Mouse (Mus musculus): ENCODE data around the gene Hist1h2ac. TPM values are rescaled to one million over a fixed set of nuclear protein-coding genes. Genes with fewer than 3 reads are reported as not detected.

Gene Hist1h2ac
- polyA plus RNA-seq, 1 experiment from 2014 or later = 0.59 TPM

Small RNA genes lying within 50 kb of the gene (microRNA-seq; reads per million reads assigned to microRNA genes)
- not detected for gene Gm44350

Other genes with a start within 250 kb of the Hist1h2ac start
- 1.1 and 2.2 TPM in 2 replicates for gene Btn1a1, start 218.0 kb downstream of the Hist1h2ac start, polyA plus RNA-seq (2015; fragmentation: Nextera tagmentation; extraction: Ambion mirVana)
- 0.45 and 0.82 TPM in 2 replicates for gene Btn2a2, start 195.1 kb downstream of the Hist1h2ac start, polyA plus RNA-seq (2015; fragmentation: Nextera tagmentation; extraction: Ambion mirVana)
- 6.3 and 7.2 TPM in 2 replicates for gene Hist1h4h, start 152.9 kb downstream of the Hist1h2ac start, polyA plus RNA-seq (2015; fragmentation: Nextera tagmentation; extraction: Ambion mirVana)
- gene Hist1h2af, start 150.0 kb downstream of the Hist1h2ac start, polyA plus RNA-seq (2015; fragmentation: Nextera tagmentation; extraction: Ambion mirVana) = 2.0 and 3.0 TPM in 2 replicates
- gene Hist1h3g, start 148.5 kb downstream of the Hist1h2ac start, polyA plus RNA-seq (2015; fragmentation: Nextera tagmentation; extraction: Ambion mirVana) = 4.1 and 5.5 TPM in 2 replicates
- 0.32 and 0.52 TPM in 2 replicates for gene Hist1h2bh, start 140.6 kb downstream of the Hist1h2ac start, polyA plus RNA-seq (2015; fragmentation: Nextera tagmentation; extraction: Ambion mirVana)
- gene Hist1h3f, start 139.9 kb downstream of the Hist1h2ac start, polyA plus RNA-seq (2015; fragmentation: Nextera tagmentation; extraction: Ambion mirVana) = 0.28 and 0.48 TPM in 2 replicates
- not detected in 2 replicates for gene Hist1h4f, start 132.3 kb downstream of the Hist1h2ac start, polyA plus RNA-seq (2015; fragmentation: Nextera tagmentation; extraction: Ambion mirVana)
- gene Hist1h1d, start 130.7 kb downstream of the Hist1h2ac start, polyA plus RNA-seq (2015; fragmentation: Nextera tagmentation; extraction: Ambion mirVana) = 0.23 and 0.29 TPM in 2 replicates
- gene Hist1h3e, start 121.6 kb downstream of the Hist1h2ac start, polyA plus RNA-seq (2015; fragmentation: Nextera tagmentation; extraction: Ambion mirVana) = 1.5 and 2.2 TPM in 2 replicates
- 33.5 and 42.7 TPM in 2 replicates for gene Hist1h2ae, start 112.7 kb downstream of the Hist1h2ac start, polyA plus RNA-seq (2015; fragmentation: Nextera tagmentation; extraction: Ambion mirVana)
- 3.9 and 4.2 TPM in 2 replicates for gene Hist1h2bg, start 112.6 kb downstream of the Hist1h2ac start, polyA plus RNA-seq (2015; fragmentation: Nextera tagmentation; extraction: Ambion mirVana)
- gene Hist1h2bf, start 109.8 kb downstream of the Hist1h2ac start, polyA plus RNA-seq (2015; fragmentation: Nextera tagmentation; extraction: Ambion mirVana) = 1.6 and 3.0 TPM in 2 replicates
- gene Hist1h2ad, start 109.6 kb downstream of the Hist1h2ac start, polyA plus RNA-seq (2015; fragmentation: Nextera tagmentation; extraction: Ambion mirVana) = 0.60 and 0.84 TPM in 2 replicates
- gene Hist1h3d, start 108.2 kb downstream of the Hist1h2ac start, polyA plus RNA-seq (2015; fragmentation: Nextera tagmentation; extraction: Ambion mirVana) = 2.4 TPM in 2 replicates
- gene Hist1h4d, start 102.3 kb downstream of the Hist1h2ac start, polyA plus RNA-seq (2015; fragmentation: Nextera tagmentation; extraction: Ambion mirVana) = 54.8 and 60.0 TPM in 2 replicates
- gene Hist1h2be, start 62.8 kb downstream of the Hist1h2ac start, polyA plus RNA-seq (2015; fragmentation: Nextera tagmentation; extraction: Ambion mirVana) = 1.3 and 1.5 TPM in 2 replicates
- 11.0 and 12.2 TPM in 2 replicates for gene Hist1h1e, start 61.4 kb downstream of the Hist1h2ac start, polyA plus RNA-seq (2015; fragmentation: Nextera tagmentation; extraction: Ambion mirVana)
- 50.1 and 54.5 TPM in 2 replicates for gene Hist1h2bc, start 251 bp upstream of the Hist1h2ac start, polyA plus RNA-seq (2015; fragmentation: Nextera tagmentation; extraction: Ambion mirVana)
- not detected in 2 replicates for gene Hist1h1t, start 11.9 kb upstream of the Hist1h2ac start, polyA plus RNA-seq (2015; fragmentation: Nextera tagmentation; extraction: Ambion mirVana)
- 2.4 and 3.7 TPM in 2 replicates for gene Hist1h4c, start 14.5 kb upstream of the Hist1h2ac start, polyA plus RNA-seq (2015; fragmentation: Nextera tagmentation; extraction: Ambion mirVana)
- gene Hfe, start 26.9 kb upstream of the Hist1h2ac start, polyA plus RNA-seq (2015; fragmentation: Nextera tagmentation; extraction: Ambion mirVana) = 10.3 and 10.7 TPM in 2 replicates
- 31.2 and 33.8 TPM in 2 replicates for gene Hist1h1c, start 54.9 kb upstream of the Hist1h2ac start, polyA plus RNA-seq (2015; fragmentation: Nextera tagmentation; extraction: Ambion mirVana)
- 2.7 and 3.8 TPM in 2 replicates for gene Hist1h3c, start 61.7 kb upstream of the Hist1h2ac start, polyA plus RNA-seq (2015; fragmentation: Nextera tagmentation; extraction: Ambion mirVana)
- 1.6 and 2.2 TPM in 2 replicates for gene Hist1h2bb, start 62.8 kb upstream of the Hist1h2ac start, polyA plus RNA-seq (2015; fragmentation: Nextera tagmentation; extraction: Ambion mirVana)
- 20.1 and 20.3 TPM in 2 replicates for gene Hist1h2ab, start 67.2 kb upstream of the Hist1h2ac start, polyA plus RNA-seq (2015; fragmentation: Nextera tagmentation; extraction: Ambion mirVana)
- gene Hist1h3b, start 68.3 kb upstream of the Hist1h2ac start, polyA plus RNA-seq (2015; fragmentation: Nextera tagmentation; extraction: Ambion mirVana) = 5.5 and 6.3 TPM in 2 replicates
- 2.3 and 2.8 TPM in 2 replicates for gene Hist1h4b, start 73.1 kb upstream of the Hist1h2ac start, polyA plus RNA-seq (2015; fragmentation: Nextera tagmentation; extraction: Ambion mirVana)
- not detected in 2 replicates for gene Hist1h4a, start 77.3 kb upstream of the Hist1h2ac start, polyA plus RNA-seq (2015; fragmentation: Nextera tagmentation; extraction: Ambion mirVana)
- 1.9 and 3.5 TPM in 2 replicates for gene Hist1h3a, start 78.4 kb upstream of the Hist1h2ac start, polyA plus RNA-seq (2015; fragmentation: Nextera tagmentation; extraction: Ambion mirVana)
- 1.5 and 1.6 TPM in 2 replicates for gene Hist1h1a, start 79.7 kb upstream of the Hist1h2ac start, polyA plus RNA-seq (2015; fragmentation: Nextera tagmentation; extraction: Ambion mirVana)
- gene Trim38, start 86.0 kb upstream of the Hist1h2ac start, polyA plus RNA-seq (2015; fragmentation: Nextera tagmentation; extraction: Ambion mirVana) = 0.09 and 0.20 TPM in 2 replicates
- 0.05 TPM in 1 of 2 replicates, not detected in the other for gene Slc17a2, start 123.0 kb upstream of the Hist1h2ac start, polyA plus RNA-seq (2015; fragmentation: Nextera tagmentation; extraction: Ambion mirVana)
- 0.08 TPM in 1 of 2 replicates, not detected in the other for gene Slc17a3, start 155.5 kb upstream of the Hist1h2ac start, polyA plus RNA-seq (2015; fragmentation: Nextera tagmentation; extraction: Ambion mirVana)
- not detected in 2 replicates for gene Slc17a1, start 183.8 kb upstream of the Hist1h2ac start, polyA plus RNA-seq (2015; fragmentation: Nextera tagmentation; extraction: Ambion mirVana)
- not detected in 2 replicates for gene Slc17a4, start 231.1 kb upstream of the Hist1h2ac start, polyA plus RNA-seq (2015; fragmentation: Nextera tagmentation; extraction: Ambion mirVana)